Mouse (Mus musculus): ENCODE data around the gene Cspg4.

DNA sequence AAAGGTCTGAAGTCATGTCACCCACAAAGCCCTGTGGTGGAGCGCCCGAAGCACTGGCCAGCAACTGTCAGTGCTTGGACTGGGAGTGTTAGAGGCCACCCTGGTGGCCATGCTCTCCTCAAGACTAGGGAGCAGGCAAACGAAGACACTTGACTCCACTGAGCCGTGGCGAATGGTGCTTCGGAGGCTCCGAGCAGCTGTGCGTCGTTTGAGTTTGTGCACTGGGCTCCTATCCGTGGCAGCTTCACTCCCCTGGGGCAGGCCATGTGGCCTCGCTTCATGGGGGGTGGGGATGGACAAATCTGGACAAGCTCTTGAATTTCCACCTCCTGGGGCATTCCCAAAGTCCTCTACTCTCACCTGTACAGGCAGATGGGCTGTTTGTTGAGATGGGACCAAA, 34.6 kb downstream of the Cspg4 start:
- no peak for TF ChIP-seq CTCF (IDR thresholded peaks at IDR 0.05)
- no peak for TF ChIP-seq EP300 (IDR thresholded peaks at IDR 0.05)

Measured in lung, postnatal 0 days (tissue).